Mouse (Mus musculus) monocyte, adult 2 months (primary cell): ENCODE results near the gene Acat1.

Experiments
- DNase-seq, 2 experiments: peaks; one replicate each; pipeline ENCODE4 v3.0.0; 2022; ENCODE audit warnings: low spot score in 2 of 2, low read depth in 1 of 2

Acat1 gene

GRCm38 (mm10) chr9:53535416-53536320, 74.5 kb downstream of the Acat1 start:
- no peak for DNase-seq
